Mouse (Mus musculus): ENCODE results near the gene Zfp276. TPM values are rescaled to one million over a fixed set of nuclear protein-coding genes. Genes with fewer than 3 reads are reported as not detected.
"Not testable (repeated sequence)": the region's sequence is repeated elsewhere in the genome, so short reads cannot be mapped to it uniquely, and the experiment has no call there.

Gene Zfp276
- total RNA-seq (2021), result 1 to 10 TPM; 5.6 to 6.0 TPM
- long read RNA-seq, experiment 1, full-length matches to known transcripts, result 2 of 5 reads
- long read RNA-seq, experiment 1, partial matches to known transcripts, result 1 of 5 reads
- long read RNA-seq, experiment 1, other reads (novel, unspliced or antisense), result 2 of 5 reads
- long read RNA-seq, experiment 2, full-length matches to known transcripts, result 1 of 4 reads
- long read RNA-seq, experiment 2, partial matches to known transcripts, result 0 of 4 reads
- long read RNA-seq, experiment 2, other reads (novel, unspliced or antisense), result 3 of 4 reads

DNA sequence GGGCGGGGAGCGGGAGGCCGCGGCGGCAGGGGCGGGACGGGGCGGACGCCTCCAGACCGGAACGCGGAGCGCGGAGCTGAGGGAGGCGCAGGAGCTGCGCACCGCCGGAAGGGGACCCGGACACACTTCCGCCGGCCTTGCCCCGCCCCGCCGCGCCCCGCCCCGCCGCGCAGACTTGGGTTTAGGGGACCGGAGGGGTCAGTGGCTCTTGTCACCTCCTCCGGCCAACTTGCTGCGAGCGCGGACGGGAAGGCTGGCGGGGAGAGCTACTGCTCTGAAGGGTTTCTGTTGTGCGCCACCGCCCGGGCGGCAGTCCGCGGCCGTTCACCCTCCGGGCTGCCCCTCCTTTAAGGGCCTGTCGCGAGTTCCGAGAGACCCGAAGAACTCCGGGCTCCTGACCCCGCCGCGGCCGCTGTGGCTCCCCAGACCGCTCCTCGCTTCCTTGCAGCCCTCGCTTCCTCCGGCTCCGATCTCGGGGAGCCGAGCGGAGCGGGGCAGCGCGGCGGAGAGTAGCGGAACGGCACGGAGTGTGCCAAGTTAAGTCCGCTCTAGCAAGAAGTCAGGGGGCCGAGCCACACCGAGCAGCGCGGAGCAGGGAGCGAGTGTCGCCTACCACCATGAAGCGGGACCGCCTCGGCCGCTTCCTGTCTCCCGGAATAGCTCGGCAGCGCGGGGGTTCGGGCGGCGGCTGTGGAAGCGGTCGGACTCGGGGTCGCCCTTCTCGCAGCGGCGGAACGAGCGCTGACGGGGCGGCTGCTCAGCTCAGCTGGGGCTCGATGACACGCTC is at the start of gene Zfp276, which contains the start of gene Vps9d1:
Zfp276 (plus strand) TSS at position 97 of the 787 bp plus-strand sequence.
Vps9d1 (minus strand) TSS at position 250 of the 787 bp plus-strand sequence.
- peak; percentile 88 for DNase-seq
- intact Hi-C loops (cut with DNase I; ENCODE audit: low total_unique reads), result no loop called here

DNA sequence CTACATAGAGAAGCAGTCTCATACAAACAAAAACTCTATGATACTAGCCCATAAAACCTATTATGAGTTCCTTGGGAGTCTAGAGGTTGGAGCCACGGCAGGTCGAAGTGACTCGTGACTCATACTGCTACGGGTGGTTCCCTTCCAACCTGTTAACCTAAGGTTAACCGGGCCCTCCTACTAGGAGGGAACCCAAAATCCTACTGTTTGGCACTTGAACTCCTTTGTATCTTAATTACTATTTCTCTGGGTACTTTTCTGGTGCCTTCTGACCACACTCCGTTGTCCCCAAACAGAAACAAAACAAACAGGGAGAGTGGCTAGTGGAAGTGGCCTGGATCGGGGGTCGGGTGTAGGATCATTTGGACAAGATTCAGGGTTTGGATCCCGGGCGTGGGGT is 42.1 kb upstream of the Zfp276 start:
- no peak for DNase-seq
- intact Hi-C loops (cut with DNase I; ENCODE audit: low total_unique reads), result no loop called here

DNA sequence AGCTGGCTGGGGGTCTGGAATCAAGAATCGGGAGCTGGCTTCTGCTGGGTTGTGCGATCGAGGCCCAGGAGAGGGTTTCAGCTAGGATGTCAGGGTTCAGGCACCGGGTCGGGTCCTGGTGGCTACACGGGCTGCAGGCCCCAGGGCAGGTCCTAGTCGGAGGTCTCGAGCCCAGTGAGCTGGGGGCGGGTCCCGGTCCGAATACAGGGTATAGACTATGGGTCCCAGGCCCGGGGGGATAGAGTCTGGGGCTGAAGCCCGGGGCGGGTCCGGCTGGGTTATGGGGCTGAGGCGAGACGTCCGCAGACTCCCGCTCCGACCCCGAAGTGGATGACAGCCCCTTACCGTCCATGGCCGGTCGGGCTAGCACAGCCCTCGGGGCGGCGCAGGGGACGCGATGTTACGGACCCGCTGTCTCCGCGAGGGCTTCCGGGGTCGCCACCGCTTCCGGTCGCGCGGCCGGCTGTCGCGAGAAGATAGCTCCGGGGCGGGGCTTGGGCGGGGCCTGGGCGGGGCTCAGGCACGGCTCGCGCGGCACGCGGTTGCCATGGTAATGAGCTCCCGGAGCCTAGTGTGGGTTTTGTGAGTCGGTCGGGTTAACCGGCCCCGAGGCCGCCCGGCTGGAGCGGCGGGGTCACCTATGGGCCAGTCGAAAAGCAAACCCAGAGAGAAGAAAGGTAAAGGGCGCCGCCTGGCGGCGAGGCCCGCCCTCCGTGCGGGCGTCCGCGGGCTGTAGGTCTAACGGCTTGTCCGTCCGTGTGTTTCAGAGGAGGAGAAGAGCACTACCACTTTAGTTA is 41.5 kb upstream of the Zfp276 start, which contains the start of the genes Chmp1a and Spata33:
Chmp1a (minus strand) TSS at position 443 of the 797 bp plus-strand sequence.
Spata33 (plus strand) TSS at position 512 of the 797 bp plus-strand sequence.
- peak; percentile 88 for DNase-seq
- intact Hi-C loops (cut with DNase I; ENCODE audit: low total_unique reads), result no loop called here

DNA sequence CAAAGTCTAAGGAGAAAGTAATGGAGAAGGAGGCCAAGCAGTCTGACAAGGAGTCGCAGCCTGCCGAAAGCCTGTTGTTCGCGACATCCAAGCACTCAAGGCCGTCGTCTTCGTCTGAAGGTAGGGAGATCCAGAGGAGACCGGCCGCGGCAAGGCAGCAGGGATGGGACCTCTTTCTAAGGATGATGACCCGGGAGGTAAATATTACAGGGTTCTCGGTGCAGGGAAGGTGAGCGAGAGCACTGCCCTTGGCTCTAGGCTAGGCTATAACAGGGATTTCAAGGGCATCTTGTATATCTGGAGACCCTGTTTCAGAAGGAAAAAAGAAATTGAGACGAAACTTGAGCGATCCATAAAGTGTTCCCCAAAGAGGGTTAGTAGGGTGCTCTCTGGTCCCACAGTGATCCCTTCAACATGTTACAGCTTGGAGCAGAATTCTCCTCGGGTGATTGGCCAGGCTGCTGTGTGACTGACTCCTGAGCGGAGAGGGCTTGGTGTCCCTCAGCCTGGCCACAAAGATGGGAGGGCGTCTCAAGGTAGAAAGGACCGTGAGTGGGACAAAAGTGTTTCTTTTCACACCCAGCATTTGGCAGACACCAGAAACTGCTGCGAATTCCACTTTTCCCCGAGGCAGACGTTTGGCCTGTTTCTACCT is 40.8 kb upstream of the Zfp276 start:
- intact Hi-C loops (cut with DNase I; ENCODE audit: low total_unique reads), result no loop called here
- DNase-seq, result no peak

DNA sequence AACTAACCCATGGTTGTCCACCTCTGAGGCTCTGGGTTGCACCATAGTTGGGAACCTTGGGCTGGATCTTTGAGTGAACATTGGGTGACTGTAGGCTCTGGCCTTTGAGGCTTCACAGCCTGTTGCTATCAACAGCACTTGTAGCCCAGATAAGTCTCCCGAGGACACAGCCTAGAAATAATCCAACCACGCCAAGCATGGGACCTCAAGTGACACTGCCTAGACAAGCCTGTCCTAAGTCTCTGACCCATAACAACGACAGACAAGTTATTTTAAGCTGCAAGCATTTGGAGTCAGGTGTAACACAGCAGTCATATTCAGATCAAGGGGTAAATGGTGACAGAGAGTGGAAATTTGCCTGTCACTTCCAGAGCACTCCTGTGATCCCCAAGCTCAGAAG is 38.6 kb upstream of the Zfp276 start:
- intact Hi-C loops (cut with DNase I; ENCODE audit: low total_unique reads), result no loop called here
- no peak for DNase-seq

DNA sequence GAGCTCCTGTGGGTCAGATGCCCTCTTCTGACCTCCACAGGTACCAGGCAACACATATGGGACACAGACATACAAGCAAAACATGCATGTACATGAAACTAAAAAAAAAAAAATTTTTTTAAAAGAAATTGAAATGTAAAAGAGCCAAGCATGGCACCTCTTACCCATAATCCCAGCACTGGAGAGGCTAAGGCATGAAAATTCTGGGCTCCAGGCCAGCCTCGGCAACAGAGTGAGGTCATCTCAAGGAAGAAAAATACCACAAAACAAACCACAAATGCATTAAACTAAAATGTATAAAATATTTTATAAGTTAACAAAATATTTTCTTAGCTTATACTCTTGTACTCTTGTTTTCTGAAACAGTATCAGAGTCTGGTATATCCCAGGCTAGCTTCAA is 33.1 kb upstream of the Zfp276 start:
- no peak for DNase-seq
- intact Hi-C loops (cut with DNase I; ENCODE audit: low total_unique reads), result no loop called here

DNA sequence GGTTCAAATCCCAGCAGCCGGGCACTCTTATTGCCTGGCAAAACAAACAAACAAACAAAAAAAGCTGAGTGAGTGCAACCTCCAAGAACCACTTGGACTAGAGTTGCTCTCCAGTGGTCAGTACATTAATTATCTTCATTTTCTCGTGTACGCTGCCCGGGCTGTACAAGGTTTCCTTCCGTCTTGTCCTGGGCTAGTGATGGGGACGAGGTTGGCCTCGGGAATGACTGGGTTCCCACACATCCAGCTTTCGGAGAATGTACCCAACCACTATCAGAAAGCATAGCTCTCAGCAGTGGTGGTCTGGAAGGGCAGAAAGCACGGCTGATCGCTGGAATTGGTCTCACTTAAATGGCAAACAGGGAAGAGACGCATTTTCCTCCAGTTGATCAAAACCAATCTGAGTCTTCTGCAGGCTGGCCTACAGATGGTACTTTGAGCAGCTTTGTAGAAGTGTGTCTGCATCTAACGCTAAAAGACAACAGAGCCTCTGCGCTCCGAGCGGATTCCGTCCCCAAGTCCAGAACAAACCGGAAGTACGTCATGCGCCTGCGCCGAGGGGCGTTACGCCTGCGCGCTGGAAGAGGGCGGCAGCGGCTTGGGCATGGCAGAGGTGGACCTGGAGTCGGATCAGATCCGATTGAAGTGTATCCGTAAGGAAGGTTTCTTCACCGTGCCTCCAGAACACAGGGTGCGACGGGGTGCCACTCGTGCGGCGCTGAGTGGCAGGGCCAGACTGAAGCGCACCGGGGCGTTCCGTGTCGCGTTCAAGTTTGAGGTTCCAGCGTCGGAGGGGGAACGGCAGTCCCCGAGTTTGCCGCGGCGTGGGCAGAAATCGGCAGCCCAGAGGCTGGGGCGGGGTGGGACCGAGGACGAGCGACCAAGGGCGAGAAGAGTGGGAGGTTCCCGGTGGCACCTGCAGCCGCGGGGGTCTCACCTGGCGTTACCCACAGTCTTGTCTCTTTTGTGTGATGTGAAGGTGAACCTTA is 29.4 kb upstream of the Zfp276 start, which contains the start of gene Cdk10:
Cdk10 (plus strand) TSS at position 565 of the 989 bp plus-strand sequence.
- peak; percentile 93 for DNase-seq
- intact Hi-C loops (cut with DNase I; ENCODE audit: low total_unique reads), result no loop called here

DNA sequence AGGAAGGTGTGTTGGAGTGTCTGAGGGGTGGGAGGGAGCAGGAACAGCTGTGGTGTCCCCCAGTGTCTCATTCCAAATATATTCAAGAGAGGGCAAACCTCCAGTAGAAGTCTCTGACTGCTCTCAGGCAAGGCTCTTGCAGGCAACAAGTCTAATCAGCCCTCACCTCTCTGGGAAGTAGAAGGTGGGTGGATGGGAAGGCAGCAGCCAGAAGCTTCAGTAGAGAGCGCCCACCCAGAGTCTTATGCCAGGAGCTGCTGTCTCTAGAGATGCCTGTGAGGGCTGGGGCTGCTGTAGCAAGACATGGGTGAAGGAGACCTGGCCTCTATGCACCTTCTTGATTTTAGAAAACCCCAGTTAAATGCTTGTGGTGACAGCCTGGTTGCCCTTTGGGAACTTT is 25.6 kb upstream of the Zfp276 start:
- intact Hi-C loops (cut with DNase I; ENCODE audit: low total_unique reads), result no loop called here
- DNase-seq, result no peak

DNA sequence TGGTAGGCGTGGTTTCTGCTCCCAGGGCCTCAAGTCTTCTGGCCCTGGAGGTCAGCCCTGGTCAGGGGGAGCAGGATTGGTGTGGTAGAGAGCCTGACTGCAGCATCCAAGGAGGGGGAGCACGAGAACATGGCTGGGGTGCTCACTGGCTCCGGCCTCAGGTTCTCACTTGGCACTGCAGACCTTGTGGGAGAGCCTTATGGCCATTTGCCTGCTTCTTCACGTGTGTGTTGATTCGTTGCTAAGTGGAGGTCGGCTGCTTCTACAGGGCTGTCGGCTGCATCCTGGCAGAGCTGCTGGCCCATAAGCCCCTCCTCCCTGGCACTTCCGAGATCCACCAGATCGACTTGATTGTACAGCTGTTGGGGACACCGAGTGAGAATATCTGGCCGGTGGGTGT is 23.7 kb upstream of the Zfp276 start:
- DNase-seq; intact Hi-C loops (cut with DNase I; ENCODE audit: low total_unique reads): not testable (repeated sequence)

DNA sequence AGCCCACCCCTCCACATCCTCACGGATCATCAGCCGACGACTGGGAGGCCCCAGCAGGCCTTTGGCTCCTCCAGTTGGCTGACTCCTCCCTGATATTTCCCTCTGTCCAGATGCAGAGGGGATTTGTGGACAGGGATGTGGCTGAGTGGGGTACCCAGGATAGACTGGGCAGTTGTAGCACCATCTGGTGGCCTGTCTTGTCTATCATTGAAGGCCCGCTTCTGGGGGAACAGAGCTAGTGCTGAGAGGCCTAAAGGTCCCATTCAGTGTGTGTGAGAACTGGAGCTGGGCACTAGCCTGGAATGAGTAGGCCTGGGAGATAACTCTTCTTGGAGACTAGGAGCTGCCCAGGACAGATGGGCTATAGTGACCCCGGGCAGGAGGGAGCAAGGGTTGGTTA is 22.3 kb upstream of the Zfp276 start:
- intact Hi-C loops (cut with DNase I; ENCODE audit: low total_unique reads), result no loop called here
- DNase-seq, result no peak

DNA sequence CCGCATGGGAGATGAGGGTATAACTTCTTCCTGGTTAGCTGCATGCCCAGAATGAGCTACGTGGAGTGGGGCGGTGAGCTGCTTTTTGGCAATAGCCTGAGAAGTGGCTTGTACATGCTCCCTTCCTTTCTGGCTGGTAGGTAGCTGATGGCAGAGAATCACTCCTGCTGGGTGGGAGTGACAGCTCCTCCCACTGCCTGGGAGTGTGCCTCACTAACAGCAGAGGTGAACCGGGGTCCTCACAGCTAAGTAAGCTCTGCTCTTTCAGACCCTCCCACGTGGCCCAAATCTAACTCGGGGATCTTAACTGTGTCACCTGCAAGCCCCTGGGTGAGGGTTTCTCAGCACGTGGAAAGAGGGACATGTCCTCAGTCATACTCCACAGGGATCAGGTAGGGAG is 21.4 kb upstream of the Zfp276 start:
- DNase-seq, result no peak
- intact Hi-C loops (cut with DNase I; ENCODE audit: low total_unique reads), result no loop called here

DNA sequence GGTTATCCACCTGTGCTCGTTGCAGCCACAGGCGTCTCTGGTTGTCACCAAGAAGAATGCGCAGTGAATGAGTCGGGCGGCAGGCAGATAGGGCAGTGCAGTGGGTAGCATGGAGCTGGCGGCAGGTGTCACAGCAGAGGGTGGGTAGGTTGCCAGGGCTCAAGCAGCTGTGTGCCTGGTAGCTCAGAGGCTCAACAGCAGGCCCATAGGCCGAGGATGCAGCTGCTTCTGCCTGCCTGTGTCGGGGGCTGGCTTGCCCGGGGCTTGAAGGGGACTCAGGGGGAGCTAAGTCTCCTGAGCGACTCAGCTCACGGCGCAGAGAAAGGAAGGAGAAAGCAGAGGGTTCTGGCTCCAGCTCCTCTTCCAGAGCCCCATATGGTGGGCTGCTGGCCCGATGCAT is 20.7 kb upstream of the Zfp276 start:
- peak; percentile 47 for DNase-seq
- intact Hi-C loops (cut with DNase I; ENCODE audit: low total_unique reads), result no loop called here

DNA sequence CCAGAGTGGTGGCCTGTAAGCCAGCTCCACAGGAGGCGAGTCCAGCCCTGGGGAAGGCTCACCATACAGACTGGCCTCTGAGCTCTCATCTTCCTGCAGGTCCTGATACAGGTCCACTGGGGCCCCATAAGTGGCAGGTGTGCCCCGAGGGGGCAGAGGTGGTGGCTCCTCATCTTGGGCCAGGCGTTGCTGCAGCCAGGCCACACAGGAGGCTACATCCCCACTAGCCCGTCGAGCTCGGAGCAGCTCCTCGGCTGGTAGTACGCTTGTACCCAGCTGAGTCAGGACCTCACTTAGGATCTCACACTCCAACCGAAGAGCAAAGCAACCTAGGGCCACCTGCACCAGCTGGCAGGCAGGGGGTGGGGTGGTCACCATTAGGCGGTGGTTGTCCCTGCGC is 20.2 kb upstream of the Zfp276 start:
- intact Hi-C loops (cut with DNase I; ENCODE audit: low total_unique reads), result no loop called here
- DNase-seq, result no peak

DNA sequence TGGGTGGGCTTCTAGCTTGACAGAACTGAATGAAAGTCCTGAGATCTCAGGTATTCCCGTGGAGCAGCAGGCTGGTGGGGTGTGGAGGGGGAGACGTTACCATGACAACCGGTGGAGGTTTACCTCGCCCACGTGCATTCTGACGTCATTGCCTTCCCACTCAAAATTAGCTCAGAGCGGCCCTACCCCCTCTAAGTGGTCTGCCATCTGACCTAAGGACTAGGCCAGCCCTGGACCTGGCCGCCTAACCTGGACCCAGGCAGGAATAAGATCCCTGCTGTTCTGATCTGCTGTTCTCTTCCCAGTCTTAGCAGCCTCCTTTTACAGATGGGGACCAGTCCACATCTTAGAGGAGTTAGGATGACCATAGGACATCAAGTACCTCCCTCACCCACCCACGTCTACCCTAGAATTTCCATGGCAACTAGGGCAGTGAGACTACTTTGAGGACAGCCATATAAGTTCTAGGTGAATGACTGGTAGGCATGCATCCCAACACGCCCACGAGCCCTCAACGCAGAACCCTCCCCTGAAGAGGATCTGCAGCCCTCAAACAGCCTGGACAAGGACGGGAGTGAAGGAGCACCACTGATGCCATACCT is 19.0 kb upstream of the Zfp276 start:
- intact Hi-C loops (cut with DNase I; ENCODE audit: low total_unique reads), result no loop called here
- no peak for DNase-seq

DNA sequence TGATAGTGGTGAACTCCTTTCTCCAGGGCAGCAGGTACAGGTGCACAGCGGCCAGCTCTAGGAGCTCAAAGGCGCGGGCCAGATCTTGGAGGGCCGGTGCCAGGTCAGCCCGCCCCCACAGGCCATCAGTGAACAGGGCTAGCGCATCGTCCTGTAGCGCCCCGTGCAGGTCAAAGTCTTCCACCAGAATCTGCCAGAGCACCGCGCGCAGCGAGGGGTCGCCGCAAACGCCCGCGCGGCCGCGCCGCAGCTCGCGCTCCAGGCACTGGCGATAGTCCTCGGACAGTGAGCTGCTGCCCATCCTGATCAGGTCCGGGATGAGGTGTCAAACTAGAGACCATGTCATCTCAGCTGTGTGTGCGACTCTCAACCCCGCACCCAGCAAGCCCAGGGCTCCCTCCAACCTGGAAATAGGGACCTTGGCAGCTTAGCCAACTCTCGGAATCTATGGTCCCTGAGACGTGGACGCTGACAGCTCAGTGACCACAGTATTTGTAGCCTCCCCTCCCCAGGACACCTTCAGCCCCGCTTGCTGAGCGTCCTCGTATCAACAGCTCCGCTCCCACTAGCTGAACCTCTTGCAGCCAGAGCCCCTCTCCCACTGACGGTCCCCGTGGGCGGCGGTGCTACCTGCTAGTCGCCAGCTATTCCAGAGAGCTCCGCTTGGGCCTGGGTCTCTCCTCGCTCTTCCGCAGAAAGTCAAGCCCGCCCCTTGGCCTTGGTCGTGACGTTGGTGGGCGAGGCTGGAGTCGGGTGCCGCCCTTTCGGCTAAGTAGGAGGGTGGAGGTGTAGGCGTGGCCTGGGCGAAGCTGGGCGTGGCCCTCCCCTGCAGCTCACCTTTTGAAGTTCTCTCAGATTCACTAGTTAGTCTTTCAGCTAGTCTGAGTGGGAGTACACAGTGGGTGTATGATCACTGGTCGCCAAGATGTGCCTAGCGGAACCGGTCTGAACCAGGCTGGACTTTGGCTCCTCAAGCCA is 18.2 kb upstream of the Zfp276 start, which contains the start of gene Spata2l:
Spata2l (minus strand) TSS at position 714 of the 978 bp plus-strand sequence.
- intact Hi-C loops (cut with DNase I; ENCODE audit: low total_unique reads), result no loop called here
- peak; percentile 81 for DNase-seq

DNA sequence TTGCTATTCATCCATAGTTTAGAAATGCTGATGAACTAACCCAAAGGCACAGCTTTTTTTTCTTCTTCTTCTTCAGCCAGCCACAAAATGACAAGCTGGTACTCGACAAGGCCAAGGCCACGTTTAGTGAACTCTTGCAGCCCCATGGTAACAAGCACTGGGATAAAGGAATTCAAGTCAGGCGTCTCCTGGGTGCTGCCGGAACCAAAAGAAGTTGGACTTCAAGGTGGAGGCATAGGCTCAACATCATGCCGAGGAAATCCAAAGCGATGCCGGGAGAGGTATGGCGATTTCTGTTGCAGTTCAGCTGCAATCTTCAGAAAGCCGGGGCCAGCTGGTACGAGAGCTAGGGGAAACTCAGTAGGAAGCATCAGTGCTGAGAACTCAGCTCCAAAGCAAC is 14.6 kb upstream of the Zfp276 start:
- no peak for DNase-seq

More for the DNA sequence above, 14.6 kb upstream of the Zfp276 start:
- intact Hi-C loops (cut with DNase I; ENCODE audit: low total_unique reads), result no loop called here
